Mouse (Mus musculus) gonadal fat pad, adult 2 months (tissue): ENCODE data around the gene Gsdme. TPM values are rescaled to one million over a fixed set of nuclear protein-coding genes. Genes with fewer than 3 reads are reported as not detected.

Experiments used
- DNase-seq: peaks from one replicate; pipeline ENCODE4 v3.0.0-alpha.2; 2012; ENCODE audit warnings: low read depth
- polyA plus RNA-seq: library from polyadenylated mRNA; depleted of rRNA; stranded (reverse); fragments of >200 nt; gene quantifications from 2 replicates; pipeline ENCODE4 v1.2.3, GENCODE M21; 2012; rRNA removed

Gsdme gene
- 2.4 and 6.7 TPM in 2 replicates for polyA plus RNA-seq

GRCm38 (mm10) chr6:50263670-50264069, at the start of gene Gsdme:
TSS of gene Gsdme (minus strand) at chr6:50263862.
- no peak for DNase-seq

DNA sequence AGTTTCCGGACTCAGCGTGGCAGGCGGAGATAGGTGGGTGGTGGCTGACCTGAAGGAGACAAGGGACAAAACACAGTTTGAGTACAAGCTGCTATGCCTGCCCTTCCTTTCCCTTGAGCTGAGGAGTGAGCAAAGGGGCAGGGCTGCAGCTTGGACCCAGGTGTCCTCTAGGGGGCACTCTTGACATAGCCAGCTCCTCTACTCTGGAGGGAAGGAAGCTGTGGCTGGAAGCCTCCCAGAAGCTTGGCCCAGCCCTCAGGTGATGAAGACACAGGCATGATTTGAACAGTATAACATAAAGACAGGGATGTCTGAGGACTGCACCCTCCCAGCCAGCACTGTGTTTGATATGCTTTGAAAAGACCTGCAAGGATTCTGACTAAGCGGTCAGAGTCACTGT, 49.0 kb upstream of the Gsdme start:
- DNase-seq = no peak

GRCm38 (mm10) chr6:50309019-50309418, 45.4 kb upstream of the Gsdme start:
- DNase-seq = no peak

DNA sequence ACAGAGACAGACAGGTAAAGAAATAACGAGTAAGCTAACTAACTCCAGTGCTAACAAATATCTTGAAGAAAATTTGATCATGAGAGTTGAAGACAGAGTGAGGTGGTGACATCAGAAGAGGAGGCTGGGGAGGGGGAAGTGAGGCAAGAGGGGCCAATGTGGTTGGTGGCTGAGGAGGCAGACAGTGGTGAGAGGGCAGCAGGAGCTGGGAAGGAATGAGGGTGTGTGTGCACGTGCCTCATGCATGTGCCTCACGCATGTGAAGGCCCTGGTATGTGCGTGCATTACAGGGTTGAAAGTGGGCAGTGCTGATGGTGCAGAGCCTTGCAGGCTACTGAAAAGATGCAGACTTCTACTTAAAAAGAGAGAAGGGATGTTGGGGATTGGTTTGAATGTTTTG, 43.0 kb upstream of the Gsdme start:
- no peak for DNase-seq

- DNase-seq = no peak
Observed at GRCm38 (mm10) chr6:50304949-50305491, 41.4 kb upstream of the Gsdme start.

- no peak for DNase-seq
Observed at GRCm38 (mm10) chr6:50301121-50301520, 37.5 kb upstream of the Gsdme start.

GRCm38 (mm10) chr6:50300622-50301021, 37.0 kb upstream of the Gsdme start:
- no peak for DNase-seq

DNA sequence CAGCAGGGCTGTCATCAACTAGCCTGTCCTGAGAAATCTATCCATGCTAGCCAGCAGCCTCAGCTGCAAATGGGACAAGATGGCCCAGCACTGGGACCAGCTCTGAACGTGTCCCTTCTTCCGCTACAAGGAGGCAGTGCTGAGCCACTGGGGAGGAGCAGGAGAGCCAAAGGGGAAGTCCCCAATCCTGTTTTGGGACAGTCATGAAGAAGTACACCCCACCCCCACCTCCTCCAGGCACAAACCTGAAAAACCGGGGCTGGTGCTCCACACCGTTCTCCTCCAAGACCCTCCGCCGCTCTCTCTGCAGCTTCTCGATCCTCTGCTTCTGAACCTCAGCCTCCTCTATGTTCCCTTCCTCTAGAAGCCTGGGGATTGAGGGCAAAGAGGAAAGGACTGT, 35.4 kb upstream of the Gsdme start:
- DNase-seq = no peak

DNA sequence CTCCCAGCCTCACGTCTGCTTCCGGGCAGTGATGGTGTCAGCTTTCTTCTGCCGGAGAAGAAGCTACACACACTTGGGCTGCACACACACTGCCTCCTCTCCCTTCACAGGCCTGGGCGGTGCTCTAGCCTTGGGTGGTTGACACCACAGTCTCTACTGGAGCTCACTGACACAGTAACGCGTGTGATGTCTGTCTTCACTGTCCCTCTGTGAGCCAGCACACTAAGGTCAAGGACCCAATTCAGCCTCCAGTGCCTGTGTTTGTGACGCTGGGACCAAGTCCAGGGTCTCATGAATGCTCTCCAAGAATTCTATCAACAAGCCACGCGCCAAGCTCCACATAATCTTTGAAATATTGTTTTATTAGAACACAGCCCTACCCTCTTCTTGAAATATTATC, 34.0 kb upstream of the Gsdme start:
- DNase-seq = no peak

DNA sequence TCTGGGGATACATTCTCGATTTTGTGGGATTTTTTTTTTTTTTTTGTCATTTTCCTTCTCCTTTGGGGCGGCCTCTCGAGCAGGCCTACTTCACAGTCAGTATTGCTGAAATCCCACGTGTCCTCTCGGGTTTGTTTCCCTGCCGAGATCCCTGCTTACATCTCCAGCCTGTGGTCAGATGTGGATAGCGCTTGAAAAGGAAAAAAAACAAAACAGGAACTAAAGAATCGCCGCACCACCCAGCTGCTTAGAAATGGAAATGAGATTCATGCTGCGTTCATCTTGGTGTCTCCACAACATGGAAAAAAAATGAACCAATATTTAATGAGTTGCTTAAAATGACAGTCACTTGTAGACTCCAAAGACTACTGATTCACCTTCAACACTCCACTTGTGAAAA, 31.5 kb upstream of the Gsdme start:
- DNase-seq = no peak

DNA sequence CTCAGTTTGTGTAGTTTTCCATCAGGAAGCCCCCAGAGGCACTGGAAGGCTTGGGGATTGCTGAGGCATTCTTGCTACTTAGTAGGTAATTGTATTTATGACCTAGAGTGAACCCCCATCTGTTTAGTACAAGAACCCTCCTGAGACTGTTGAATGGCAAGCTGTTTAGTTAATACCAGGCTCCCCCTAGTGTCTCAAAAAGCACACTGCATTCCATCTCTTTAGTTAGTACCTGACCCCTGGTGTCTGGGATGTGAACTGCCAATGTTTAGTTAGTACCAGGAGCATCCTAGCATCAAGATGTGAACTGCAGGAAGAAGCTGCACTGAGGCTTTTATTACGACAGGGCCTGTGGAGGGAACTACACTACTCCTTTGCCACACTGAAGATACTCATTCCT, 30.5 kb upstream of the Gsdme start:
- no peak for DNase-seq

DNA sequence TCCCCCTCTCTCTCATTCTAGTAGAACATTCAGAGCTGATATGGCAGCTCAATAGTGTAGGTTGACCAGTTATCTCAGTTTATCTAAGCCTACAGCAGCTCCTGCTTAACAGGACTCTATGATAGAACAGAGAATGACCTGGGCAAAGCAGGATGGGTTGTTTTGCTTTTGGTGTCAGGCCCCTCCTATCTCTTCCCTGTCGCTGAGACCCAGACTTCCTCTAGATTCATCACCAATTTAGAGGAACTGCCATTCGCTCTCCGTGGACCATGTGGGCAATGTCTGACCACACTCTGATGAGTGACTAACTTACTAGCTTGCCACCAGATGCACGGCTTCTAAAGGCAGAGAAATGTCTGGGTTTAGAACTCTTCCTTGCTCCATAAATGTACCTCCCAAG, 28.0 kb upstream of the Gsdme start:
- no peak for DNase-seq

DNA sequence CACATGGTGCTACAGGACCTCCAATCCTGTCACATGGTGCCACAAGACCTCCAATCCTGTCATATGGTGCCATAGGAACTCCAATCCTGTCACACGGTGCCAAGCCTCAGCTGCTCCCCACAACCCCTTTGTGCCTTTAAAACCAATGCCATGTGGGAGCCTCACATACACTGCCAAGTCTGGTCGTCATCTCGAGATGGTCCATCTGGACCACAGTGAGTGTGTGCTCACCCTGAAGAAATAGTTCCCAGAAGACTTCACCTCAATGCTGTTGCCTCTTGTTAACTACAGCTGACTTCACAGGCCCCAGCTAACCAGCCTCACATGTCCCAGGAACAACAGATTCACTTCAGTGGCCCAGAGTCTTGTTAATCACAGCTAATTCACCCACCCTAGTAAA, 23.2 kb upstream of the Gsdme start:
- DNase-seq = no peak

- DNase-seq = no peak
Observed at GRCm38 (mm10) chr6:50279642-50280041, 16.0 kb upstream of the Gsdme start.

- no peak for DNase-seq
Observed at GRCm38 (mm10) chr6:50273947-50274346, 10.3 kb upstream of the Gsdme start.

DNA sequence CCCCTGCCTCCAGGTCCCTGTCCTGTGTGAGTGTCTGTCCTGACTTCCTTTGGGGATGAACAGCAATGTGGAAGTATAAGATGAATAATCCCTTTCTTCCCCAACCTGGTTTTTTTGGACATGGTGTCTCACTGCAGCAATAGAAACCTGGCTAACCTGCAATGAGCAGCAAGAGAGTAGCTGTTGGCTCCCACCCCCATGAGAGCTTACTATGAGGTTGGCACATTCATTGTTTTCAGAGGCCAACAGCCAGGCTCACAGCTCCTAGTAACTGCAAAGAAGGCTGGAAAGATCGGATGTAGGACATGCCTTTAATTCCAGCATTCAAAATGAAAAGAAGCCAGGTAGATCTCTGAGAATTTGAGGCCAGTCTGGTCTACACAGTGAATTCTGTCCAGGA, 9.8 kb upstream of the Gsdme start:
- peak; percentile 70 for DNase-seq

GRCm38 (mm10) chr6:50262310-50262709, 1.4 kb downstream of the Gsdme start:
- no peak for DNase-seq

DNA sequence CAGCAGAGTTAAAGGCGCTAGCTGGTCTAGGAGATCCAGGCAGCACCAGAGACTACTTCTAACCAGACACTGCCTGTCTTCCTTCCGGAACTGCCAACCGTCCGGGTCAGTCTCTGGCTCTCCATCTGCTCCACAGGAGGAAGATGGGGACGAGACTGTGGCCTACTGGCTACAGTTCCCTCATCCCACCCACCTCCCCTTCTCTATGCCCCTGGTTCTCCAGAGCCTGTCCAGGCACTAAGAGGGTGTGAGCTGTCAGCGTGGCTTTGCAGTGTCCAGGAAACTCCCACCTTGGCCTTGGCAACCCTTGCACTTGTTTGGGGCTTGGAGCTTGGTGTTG, 1.8 kb downstream of the Gsdme start:
- DNase-seq = no peak

DNA sequence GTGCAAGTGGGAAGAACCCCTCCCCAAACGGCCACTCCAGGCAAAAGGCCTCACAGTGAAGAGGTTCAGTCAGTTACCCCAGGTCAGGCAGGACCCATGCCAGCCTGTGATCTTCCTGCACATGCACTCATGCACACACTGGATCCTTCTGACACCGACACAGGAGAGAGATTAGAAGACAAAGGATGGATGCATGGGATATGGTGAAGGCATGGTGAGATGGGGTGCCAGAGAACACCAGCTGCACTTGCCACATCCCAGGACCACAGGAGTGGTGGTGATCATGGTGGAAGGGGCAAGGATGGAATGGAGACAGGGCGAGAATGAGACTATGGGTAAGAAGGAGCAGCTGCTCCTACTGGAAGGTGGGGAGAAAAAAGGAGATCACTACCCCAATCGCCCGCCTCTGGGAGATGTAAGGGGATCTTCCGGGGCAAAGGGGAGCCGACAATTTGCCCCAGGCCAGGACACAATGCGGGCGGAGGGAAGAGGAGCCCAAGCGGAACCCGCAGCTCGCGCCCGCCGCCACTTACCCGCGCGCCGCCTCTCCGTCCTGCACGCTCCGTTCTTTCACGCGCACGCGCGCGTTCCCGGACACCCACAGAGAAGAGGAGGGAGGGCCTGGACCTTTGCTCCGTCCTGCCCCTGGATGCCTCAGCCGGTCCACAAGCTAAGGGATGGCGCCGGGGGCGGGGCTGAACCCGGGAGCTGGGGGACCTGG, 2.3 kb downstream of the Gsdme start:
- no peak for DNase-seq

DNA sequence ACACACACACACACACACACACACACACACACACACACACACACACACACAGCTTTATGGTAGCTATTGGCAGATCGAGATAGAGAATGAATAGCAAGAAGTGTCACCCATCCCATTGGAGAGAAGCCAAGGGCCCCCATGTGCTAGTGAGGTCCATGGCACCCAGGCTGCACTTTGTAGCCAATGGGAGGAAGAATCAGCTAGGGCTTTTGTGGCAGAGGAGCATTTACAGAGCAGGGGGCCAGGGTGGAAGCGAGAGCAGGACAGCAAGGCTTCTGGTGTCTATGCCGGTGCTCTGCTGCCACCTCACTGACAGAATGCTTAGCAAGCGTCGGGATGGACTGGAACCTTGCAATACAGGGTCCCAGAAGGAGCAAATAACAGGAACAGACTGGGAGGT, 8.3 kb downstream of the Gsdme start:
- no peak for DNase-seq

DNA sequence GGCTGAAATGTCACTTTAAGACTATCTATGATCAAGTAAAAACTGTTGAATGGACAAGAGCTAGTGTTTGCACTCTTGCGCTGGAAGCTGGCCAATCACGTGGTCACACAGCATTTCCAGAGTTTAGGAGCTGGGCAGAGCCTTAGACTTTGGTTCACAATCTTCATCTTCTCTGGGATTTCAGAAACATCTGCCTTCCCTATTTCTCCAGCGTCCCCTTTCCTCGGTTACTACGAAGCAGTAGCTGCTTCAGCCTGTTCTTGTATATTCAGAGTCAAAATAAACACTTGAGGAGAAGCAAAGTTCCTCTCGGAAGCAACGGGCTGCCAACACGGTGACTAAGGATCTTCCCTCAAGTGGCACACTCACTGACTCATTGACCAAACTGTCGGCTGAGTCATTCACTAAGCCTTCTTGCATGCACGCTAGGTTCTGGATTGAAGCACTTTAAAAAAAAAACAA, 8.9 kb downstream of the Gsdme start:
- peak; percentile 54 for DNase-seq

DNA sequence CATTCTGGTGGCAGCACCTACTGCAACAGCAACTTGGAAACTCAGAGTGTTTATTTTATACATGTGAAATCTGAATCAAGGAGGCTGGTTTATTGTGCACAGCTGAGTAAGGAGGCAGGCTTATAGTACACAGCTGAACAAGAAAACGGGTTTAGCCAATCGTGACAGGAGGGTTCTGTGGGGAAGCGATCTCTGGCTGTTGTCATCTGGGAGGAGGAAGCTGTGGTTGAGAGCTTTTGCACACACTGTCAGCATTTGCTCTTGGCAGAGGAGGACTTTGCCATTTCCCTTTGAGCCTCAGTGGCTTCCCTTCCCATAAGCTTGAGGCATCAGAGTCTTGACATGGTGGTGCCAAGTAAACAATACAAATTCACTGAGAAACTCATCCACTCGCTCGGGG, 11.0 kb downstream of the Gsdme start:
- DNase-seq = no peak

DNA sequence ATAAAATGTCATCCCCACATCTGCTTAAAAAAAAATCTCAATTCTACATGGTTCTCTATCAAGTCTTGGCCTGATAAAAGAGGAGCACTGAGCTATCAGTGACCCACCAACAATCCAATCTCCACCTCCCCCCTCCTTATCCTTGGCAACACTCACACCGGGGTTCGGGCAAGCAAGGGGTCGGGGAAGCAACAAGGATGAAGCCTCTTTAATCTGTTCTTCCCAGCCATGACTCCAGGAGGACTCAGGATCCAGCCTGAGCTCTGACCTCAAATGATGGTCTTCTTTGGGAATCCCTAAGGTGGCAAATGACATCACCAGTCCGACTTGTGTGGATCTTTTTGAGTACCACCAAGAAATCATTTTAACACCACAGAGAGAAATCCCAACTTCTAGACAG, 15.9 kb downstream of the Gsdme start:
- no peak for DNase-seq

DNA sequence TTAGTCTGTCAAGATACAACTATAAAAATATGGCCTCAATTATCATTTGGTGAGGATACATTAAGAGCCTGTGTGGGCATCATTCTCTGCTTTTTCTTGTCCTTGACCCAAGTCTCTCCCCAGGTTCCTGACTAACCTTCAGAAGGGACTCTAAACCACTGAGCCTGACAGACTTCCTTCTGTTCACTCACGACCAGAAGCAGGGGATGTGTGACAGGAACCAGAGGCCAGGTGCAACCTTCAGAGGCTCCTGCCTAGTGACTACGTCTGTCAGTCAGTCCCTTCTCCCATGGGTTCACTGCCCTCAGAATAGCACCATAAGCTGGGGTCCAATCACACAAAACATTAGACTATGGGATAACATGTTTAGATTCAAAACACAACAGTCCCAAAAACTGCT, 16.3 kb downstream of the Gsdme start:
- no peak for DNase-seq
